In genomic region chr15:82016830-82017229, GRCm38 (mm10) we compare ENCODE assay signal across 9 mouse cellular contexts. TPM values are rescaled to one million over a fixed set of nuclear protein-coding genes. Genes with fewer than 3 reads are reported as not detected.
A peak's percentile ranks its signal among the peaks of the same experiment; 100 is the strongest.
DNase-seq lines count a peak whose midpoint lies in the region; ATAC-seq and TF ChIP-seq lines count a peak whose summit lies in the region.
"Had no signal": no experiment of that assay in that cellular context is flagged by ENCODE, and none has a peak within 500 bp of the region (broad histone marks: within the 10 kb centered on the region; RNA-seq: fewer than 3 reads in every experiment).

No protein-coding gene starts in this region.

- H3K27ac ChIP-seq in heart, embryonic 12.5 days (ENCODE audit: poor library complexity, severe bottlenecking) = peak overlapping the region; percentile 80
- peak overlapping the region; percentile 73 for H3K27ac ChIP-seq in forebrain, embryonic 15.5 days (replicated peaks)
- H3K27ac ChIP-seq in liver, postnatal 0 days (ENCODE audit: low read depth) = peak overlapping the region; percentile 82

- 25% methylated on average over 6 of the region's 6 CpGs for WGBS in heart, embryonic 12.5 days
- 18% methylated on average over 6 of the region's 6 CpGs for WGBS in forebrain, embryonic 15.5 days
- 8% methylated on average over 6 of the region's 6 CpGs for WGBS in liver, postnatal 0 days (ENCODE audit: insufficient replicate concordance)

- no peak for TF ChIP-seq EP300 in liver, postnatal 0 days (IDR thresholded peaks at IDR 0.05; ENCODE audit: low read depth)

- DNase-seq in heart, adult 18-20 months = no peak
- no peak for DNase-seq in liver, postnatal 0 days
- no peak for DNase-seq in testis, postnatal 14 days (ENCODE audit: low spot score)
- no peak for DNase-seq in right cerebral cortex, adult 2 months (ENCODE audit: low spot score in 2 of 2)

- H3K4me2 ChIP-seq in heart, embryonic 12.5 days = peak overlapping the region; percentile 78
- peak overlapping the region; percentile 70 for H3K4me2 ChIP-seq in forebrain, embryonic 15.5 days (replicated peaks)
- H3K4me2 ChIP-seq in liver, postnatal 0 days (ENCODE audit: low read depth, low read length) = peak overlapping the region; percentile 94

- H3K9me3 ChIP-seq in heart, embryonic 12.5 days (replicated peaks) = no peaks in the 10 kb centered on the region
- H3K9me3 ChIP-seq in E14TG2a.4 (ENCODE audit: low read length) = no peaks in the 10 kb centered on the region
- H3K9me3 ChIP-seq in forebrain, embryonic 15.5 days = no peaks in the 10 kb centered on the region
- no peaks in the 10 kb centered on the region for H3K9me3 ChIP-seq in liver, postnatal 0 days (ENCODE audit: low read length)

- ATAC-seq in heart, embryonic 12.5 days (ENCODE audit: insufficient number of reproducible peaks, low FRiP score) = no peak
- no peak for ATAC-seq in forebrain, embryonic 15.5 days (replicated peaks)
- ATAC-seq in liver, postnatal 0 days = no peak
- no peak for ATAC-seq in activated CD4-positive, CD25-positive, alpha-beta regulatory T cell, adult 4 months

- peak overlapping the region; percentile 90 for H3K9ac ChIP-seq in heart, embryonic 12.5 days
- H3K9ac ChIP-seq in forebrain, embryonic 15.5 days (replicated peaks) = peak overlapping the region; percentile 71
- H3K9ac ChIP-seq in liver, postnatal 0 days (replicated peaks) = peak overlapping the region; percentile 89

- no peaks in the 10 kb centered on the region for H3K27me3 ChIP-seq in heart, embryonic 12.5 days (replicated peaks)
- peaks cover 8% of the 10 kb centered on the region for H3K27me3 ChIP-seq in E14TG2a.4 (ENCODE audit: insufficient read depth, low read length)
- H3K27me3 ChIP-seq in forebrain, embryonic 15.5 days = no peaks in the 10 kb centered on the region
- H3K27me3 ChIP-seq in liver, postnatal 0 days (ENCODE audit: insufficient read depth, low read length) = no peaks in the 10 kb centered on the region

- peaks cover 22% of the 10 kb centered on the region for H3K36me3 ChIP-seq in heart, embryonic 12.5 days
- peaks cover 42% of the 10 kb centered on the region for H3K36me3 ChIP-seq in E14TG2a.4 (ENCODE audit: insufficient read depth, low read length)
- peaks cover 15% of the 10 kb centered on the region for H3K36me3 ChIP-seq in forebrain, embryonic 15.5 days
- peaks cover 12% of the 10 kb centered on the region for H3K36me3 ChIP-seq in liver, postnatal 0 days (replicated peaks; ENCODE audit: insufficient read depth, low read length)

- H3K4me1 ChIP-seq in heart, embryonic 12.5 days (replicated peaks) = peaks cover 18% of the 10 kb centered on the region
- peaks cover 32% of the 10 kb centered on the region for H3K4me1 ChIP-seq in E14TG2a.4 (replicated peaks; ENCODE audit: low read depth, low read length)
- H3K4me1 ChIP-seq in forebrain, embryonic 15.5 days = peaks cover 32% of the 10 kb centered on the region
- peaks cover 26% of the 10 kb centered on the region for H3K4me1 ChIP-seq in liver, postnatal 0 days (ENCODE audit: insufficient read depth)

- TF ChIP-seq CTCF in E14TG2a.4 (conservative IDR thresholded peaks at IDR 0.05; ENCODE audit: low read length) = no peak
- no peak for TF ChIP-seq CTCF in liver, postnatal 0 days (IDR thresholded peaks at IDR 0.05; ENCODE audit: low read depth)

- H3K4me3 ChIP-seq in heart, embryonic 12.5 days = peak overlapping the region; percentile 87
- H3K4me3 ChIP-seq in E14TG2a.4 (replicated peaks; ENCODE audit: low read length) = peak overlapping the region; percentile 97
- H3K4me3 ChIP-seq in forebrain, embryonic 15.5 days = peak overlapping the region; percentile 74
- H3K4me3 ChIP-seq in liver, postnatal 0 days (ENCODE audit: low read depth, low read length) = peak overlapping the region; percentile 93

RNA-seq across cellular contexts. Expression of gene Desi1, which starts 16.8 kb away (rescaled TPM):
- 22.8 and 24.6 TPM in 2 replicates for polyA plus RNA-seq in heart, embryonic 12.5 days (2016; fragmentation: Nextera tagmentation; extraction: Ambion mirVana)
- total RNA-seq in heart, adult 18-20 months (2021) = 10 to 100 TPM; 25.1 to 29.0 TPM
- polyA plus RNA-seq in forebrain, embryonic 15.5 days (2015; fragmentation: Nextera tagmentation; extraction: Ambion mirVana) = 42.3 and 44.7 TPM in 2 replicates
- polyA plus RNA-seq in liver, postnatal 0 days (2015; fragmentation: Nextera tagmentation; extraction: Ambion mirVana) = 14.6 and 15.0 TPM in 2 replicates
- polyA plus RNA-seq in activated CD4-positive, CD25-positive, alpha-beta regulatory T cell, adult 4 months (2017; shearing (Covaris generic)) = 10 to 100 TPM; 10.1 to 16.2 TPM

RNA-seq across cellular contexts. Expression of gene Xrcc6, which starts 29.2 kb away (rescaled TPM):
- polyA plus RNA-seq in heart, embryonic 12.5 days (2016; fragmentation: Nextera tagmentation; extraction: Ambion mirVana) = 68.7 and 80.2 TPM in 2 replicates
- total RNA-seq in heart, adult 18-20 months (2021) = 10 to 100 TPM; 24.6 to 25.3 TPM
- 58.9 and 59.5 TPM in 2 replicates for polyA plus RNA-seq in forebrain, embryonic 15.5 days (2015; fragmentation: Nextera tagmentation; extraction: Ambion mirVana)
- 25.7 and 27.8 TPM in 2 replicates for polyA plus RNA-seq in liver, postnatal 0 days (2015; fragmentation: Nextera tagmentation; extraction: Ambion mirVana)
- polyA plus RNA-seq in activated CD4-positive, CD25-positive, alpha-beta regulatory T cell, adult 4 months (2017; shearing (Covaris generic)) = 10 to 100 TPM; 50.9 to 58.1 TPM

RNA-seq across cellular contexts. Expression of gene Snu13, which starts 30.6 kb away (rescaled TPM):
- 150 and 157 TPM in 2 replicates for polyA plus RNA-seq in heart, embryonic 12.5 days (2016; fragmentation: Nextera tagmentation; extraction: Ambion mirVana)
- total RNA-seq in heart, adult 18-20 months (2021) = 10 to 100 TPM; 47.3 to 53.5 TPM
- polyA plus RNA-seq in forebrain, embryonic 15.5 days (2015; fragmentation: Nextera tagmentation; extraction: Ambion mirVana) = 258 and 264 TPM in 2 replicates
- 84.6 and 92.1 TPM in 2 replicates for polyA plus RNA-seq in liver, postnatal 0 days (2015; fragmentation: Nextera tagmentation; extraction: Ambion mirVana)
- polyA plus RNA-seq in activated CD4-positive, CD25-positive, alpha-beta regulatory T cell, adult 4 months (2017; shearing (Covaris generic)) = 100 to 1,000 TPM; 170 to 212 TPM

RNA-seq across cellular contexts. Expression of gene 1700029P11Rik, which starts 36.5 kb away (rescaled TPM):
- polyA plus RNA-seq in heart, embryonic 12.5 days (2016; fragmentation: Nextera tagmentation; extraction: Ambion mirVana) = not detected in 2 replicates
- not detected for total RNA-seq in heart, adult 18-20 months (2021)
- polyA plus RNA-seq in forebrain, embryonic 15.5 days (2015; fragmentation: Nextera tagmentation; extraction: Ambion mirVana) = not detected in 2 replicates
- polyA plus RNA-seq in liver, postnatal 0 days (2015; fragmentation: Nextera tagmentation; extraction: Ambion mirVana) = not detected in 2 replicates
- not detected for polyA plus RNA-seq in activated CD4-positive, CD25-positive, alpha-beta regulatory T cell, adult 4 months (2017; shearing (Covaris generic))
- total RNA-seq: neutrophil, adult 5-6 weeks had no signal

RNA-seq across cellular contexts. Expression of gene 4930407I10Rik, which starts 42.1 kb away (rescaled TPM):
- polyA plus RNA-seq in heart, embryonic 12.5 days (2016; fragmentation: Nextera tagmentation; extraction: Ambion mirVana) = not detected in 2 replicates
- total RNA-seq in heart, adult 18-20 months (2021) = not detected
- not detected in 2 replicates for polyA plus RNA-seq in forebrain, embryonic 15.5 days (2015; fragmentation: Nextera tagmentation; extraction: Ambion mirVana)
- polyA plus RNA-seq in liver, postnatal 0 days (2015; fragmentation: Nextera tagmentation; extraction: Ambion mirVana) = not detected in 2 replicates
- polyA plus RNA-seq in activated CD4-positive, CD25-positive, alpha-beta regulatory T cell, adult 4 months (2017; shearing (Covaris generic)) = not detected
- total RNA-seq: neutrophil, adult 5-6 weeks had no signal
